Mouse (Mus musculus) hindbrain, embryonic 12.5 days (tissue): ENCODE data around the gene Plekha8. TPM values are rescaled to one million over a fixed set of nuclear protein-coding genes. Genes with fewer than 3 reads are reported as not detected.

Experiments
- ATAC-seq: fragments of 200-750 bp; cut with Nextera tagmentation; 2 replicates; pipeline ENCODE4 v1.8.0; 2017; ENCODE audit warnings: moderate TSS enrichment; ENCODE audit not compliant: low FRiP score
- H3K27ac ChIP-seq: fragments of 300-500 bp; sonication (generic); 2 replicates; pipeline ENCODE4 v1.5.1; 2016; ENCODE audit warnings: mild to moderate bottlenecking
- H3K27me3 ChIP-seq: fragments of 300-500 bp; sonication (generic); 2 replicates; pipeline ENCODE4 v1.6.1; 2016; ENCODE audit warnings: mild to moderate bottlenecking
- H3K36me3 ChIP-seq: fragments of 300-500 bp; sonication (generic); 2 replicates; pipeline ENCODE4 v1.6.1; 2016; ENCODE audit warnings: mild to moderate bottlenecking
- H3K4me1 ChIP-seq: fragments of 300-500 bp; sonication (generic); 2 replicates; pipeline ENCODE4 v1.6.1; 2016
- H3K4me2 ChIP-seq: fragments of 300-500 bp; sonication (generic); replicated peaks from 2 replicates; pipeline ENCODE4 v1.6.1; 2016; ENCODE audit warnings: mild to moderate bottlenecking
- H3K4me3 ChIP-seq: fragments of 300-500 bp; sonication (generic); 2 replicates; pipeline ENCODE4 v1.5.1; 2016; ENCODE audit warnings: mild to moderate bottlenecking
- H3K9ac ChIP-seq: fragments of 300-500 bp; sonication (generic); 2 replicates; pipeline ENCODE4 v1.6.1; 2016; ENCODE audit warnings: mild to moderate bottlenecking, moderate library complexity
- H3K9me3 ChIP-seq: fragments of 300-500 bp; sonication (generic); replicated peaks from 2 replicates; pipeline ENCODE4 v1.6.1; 2016; ENCODE audit warnings: mild to moderate bottlenecking
- WGBS: fragments of 180-500 bp; shearing (Covaris S2); methylation state at CpG from one replicate; pipeline ENCODE4 v1.1.7; 2016; 5-methylcytosine and 5-hydroxymethylcytosine counted together
- polyA plus RNA-seq: library from polyadenylated mRNA; unstranded; fragments of >200 nt; fragmentation: Nextera tagmentation; extraction: Ambion mirVana; gene quantifications from 2 replicates; pipeline ENCODE4 v1.2.1, GENCODE M21; 2016

Plekha8 gene
- polyA plus RNA-seq, 1 experiment from 2014 or later, result 19.4 TPM

DNA sequence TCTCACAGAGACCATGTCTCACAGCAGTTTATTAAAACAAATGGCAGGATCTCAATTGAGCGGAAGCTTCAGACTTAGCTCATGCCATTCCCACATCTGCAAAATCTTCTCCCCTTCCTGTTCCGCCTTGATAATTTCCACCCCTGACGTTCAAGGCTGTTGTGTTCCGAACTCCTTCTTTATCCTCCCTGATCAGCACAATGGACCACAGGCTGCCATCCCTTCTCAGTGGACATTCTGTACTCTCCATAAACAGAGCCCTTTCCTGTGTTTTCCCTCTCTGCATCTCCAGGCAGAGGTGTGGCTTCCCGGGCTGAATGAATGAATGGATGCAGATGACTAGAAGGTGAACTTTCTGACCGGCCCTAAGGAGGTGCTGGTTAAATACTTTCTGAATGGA is 3.1 kb upstream of the Plekha8 start:
- Histone ChIP-seq H3K4me2 (peak overlapping the region; percentile 41), H3K36me3 (no peaks in the 10 kb centered on the region), H3K4me1 (peaks cover 27% of the 10 kb centered on the region), H3K27ac (no peak overlapping the region), H3K9me3 (no peaks in the 10 kb centered on the region), H3K4me3 (0 out of 2 replicates have a peak overlapping the region, but pooled peaks have one; percentile 6), H3K27me3 (no peaks in the 10 kb centered on the region), H3K9ac (no peak overlapping the region)
- WGBS, result 52% methylated on average over 6 of the region's 6 CpGs
- ATAC-seq, result no peak

GRCm38 (mm10) chr6:54592938-54593535 is 1.9 kb upstream of the Plekha8 start:
- Histone ChIP-seq H3K4me2 (peak overlapping the region; percentile 70), H3K27me3 (no peaks in the 10 kb centered on the region), H3K36me3 (no peaks in the 10 kb centered on the region), H3K27ac (peak overlapping the region; percentile 79), H3K4me1 (peaks cover 33% of the 10 kb centered on the region), H3K4me3 (peak overlapping the region; percentile 54), H3K9me3 (no peaks in the 10 kb centered on the region), H3K9ac (peak overlapping the region; percentile 68)
- peak; percentile 79 for ATAC-seq
- WGBS, result under 1% methylated on average over 20 of the region's 20 CpGs

GRCm38 (mm10) chr6:54593766-54594468 is 994 bp upstream of the Plekha8 start:
- ATAC-seq, result no peak
- Histone ChIP-seq H3K9me3 (no peaks in the 10 kb centered on the region), H3K27ac (no peak overlapping the region), H3K36me3 (no peaks in the 10 kb centered on the region), H3K4me3 (peak overlapping the region; percentile 54), H3K4me2 (peak overlapping the region; percentile 74), H3K4me1 (peaks cover 33% of the 10 kb centered on the region), H3K9ac (peak overlapping the region; percentile 68; the same call in 1 of the 2 replicates), H3K27me3 (no peaks in the 10 kb centered on the region)
- 63% methylated on average over 8 of the region's 8 CpGs for WGBS

DNA sequence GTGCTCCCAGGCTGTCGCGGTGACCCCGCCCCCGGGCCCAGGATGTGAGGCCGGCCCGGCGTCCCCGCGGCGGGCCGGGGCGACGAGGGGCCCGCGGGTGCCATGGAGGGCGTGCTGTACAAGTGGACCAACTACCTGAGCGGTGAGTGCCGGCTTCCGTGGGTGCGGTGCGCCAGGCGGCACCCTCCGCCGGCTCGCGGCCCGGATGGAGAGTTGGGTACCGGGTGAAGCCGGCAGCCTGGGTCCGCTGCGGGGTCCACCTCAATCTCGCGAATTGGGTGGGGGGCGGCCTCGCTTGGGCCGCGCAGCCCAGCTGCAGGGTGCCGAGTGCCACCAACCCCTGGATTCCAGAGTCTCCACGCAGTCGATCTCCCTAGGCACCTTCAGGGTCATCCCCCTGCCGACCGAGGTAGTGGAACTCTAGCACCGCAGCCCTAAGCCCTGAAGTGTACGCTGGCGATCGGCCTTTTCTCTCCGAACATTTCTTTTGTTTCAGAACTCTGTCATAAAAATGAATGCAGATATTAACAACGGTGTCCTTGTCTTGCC is 493 bp downstream of the Plekha8 start:
- H3K9me3 ChIP-seq, result no peaks in the 10 kb centered on the region
- H3K4me2 ChIP-seq, result peak overlapping the region; percentile 74
- no peaks in the 10 kb centered on the region for H3K27me3 ChIP-seq
- H3K4me1 ChIP-seq, result peaks cover 33% of the 10 kb centered on the region
- no peaks in the 10 kb centered on the region for H3K36me3 ChIP-seq
- WGBS, result under 1% methylated on average over 43 of the region's 48 CpGs
- H3K9ac ChIP-seq, result peak overlapping the region; percentile 90
- no peak; the same call in 1 of the 2 replicates for ATAC-seq
- H3K27ac ChIP-seq, result peak overlapping the region; percentile 86
- peak overlapping the region; percentile 92 for H3K4me3 ChIP-seq

DNA sequence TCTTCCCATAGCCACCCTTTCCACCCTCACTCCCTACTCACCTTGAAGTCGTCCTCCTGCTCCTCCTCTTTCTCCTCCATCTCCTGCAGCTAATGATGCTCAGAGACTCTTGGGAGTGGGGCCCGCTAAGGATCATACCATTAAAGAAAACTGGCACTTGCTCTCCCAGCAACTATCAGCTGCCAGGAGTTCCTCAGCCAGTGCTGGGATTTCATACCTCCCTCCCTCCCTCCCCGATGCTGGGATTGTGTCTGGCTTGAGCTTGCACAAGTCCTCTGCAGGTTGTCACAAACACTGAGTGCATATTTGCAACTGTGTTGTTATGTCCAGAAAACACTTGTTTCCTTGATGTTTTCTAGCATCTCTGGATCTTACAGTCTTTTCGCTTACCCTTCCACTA is 2.3 kb downstream of the Plekha8 start, which contains the start of gene Fkbp14:
Gene Fkbp14, minus strand, starts transcription at position 101 of the 400 bp plus-strand sequence.
- no peaks in the 10 kb centered on the region for H3K27me3 ChIP-seq
- H3K36me3 ChIP-seq, result no peaks in the 10 kb centered on the region
- H3K9me3 ChIP-seq, result no peaks in the 10 kb centered on the region
- H3K4me1 ChIP-seq, result peaks cover 23% of the 10 kb centered on the region
- H3K9ac ChIP-seq, result 0 out of 2 replicates have a peak within 1 kb of the TSS, but pooled peaks have one; percentile 25
- WGBS, result 77% methylated on average over 4 of the region's 4 CpGs
- H3K4me3 ChIP-seq, result peak within 1 kb of the TSS; percentile 92
- H3K27ac ChIP-seq, result no peak within 1 kb of the TSS
- no peak for ATAC-seq
- H3K4me2 ChIP-seq, result peak within 1 kb of the TSS; percentile 74

- H3K4me3 ChIP-seq, result no peak overlapping the region
- H3K36me3 ChIP-seq, result no peaks in the 10 kb centered on the region
- H3K9me3 ChIP-seq, result no peaks in the 10 kb centered on the region
- H3K4me1 ChIP-seq, result peaks cover 20% of the 10 kb centered on the region
- 90% methylated on average over 3 of the region's 3 CpGs for WGBS
- no peaks in the 10 kb centered on the region for H3K27me3 ChIP-seq
- no peak overlapping the region for H3K4me2 ChIP-seq
- no peak overlapping the region for H3K9ac ChIP-seq
- no peak for ATAC-seq
- no peak overlapping the region for H3K27ac ChIP-seq
These were observed 2.8 kb downstream of the Plekha8 start for GRCm38 (mm10) chr6:54597711-54598110.

- no peak overlapping the region for H3K9ac ChIP-seq
- H3K4me1 ChIP-seq, result peaks cover 15% of the 10 kb centered on the region
- no peak overlapping the region for H3K4me2 ChIP-seq
- H3K27me3 ChIP-seq, result no peaks in the 10 kb centered on the region
- WGBS, result 87% methylated on average over 5 of the region's 5 CpGs
- no peak overlapping the region for H3K27ac ChIP-seq
- H3K4me3 ChIP-seq, result no peak overlapping the region
- H3K9me3 ChIP-seq, result no peaks in the 10 kb centered on the region
- 0 out of 2 replicates have a peak, but pooled peaks cover 3% of the 10 kb centered on the region for H3K36me3 ChIP-seq
- no peak for ATAC-seq
These were observed 5.9 kb downstream of the Plekha8 start for GRCm38 (mm10) chr6:54600681-54601347.

- no peaks in the 10 kb centered on the region for H3K4me1 ChIP-seq
- H3K27ac ChIP-seq, result no peak overlapping the region
- no peak for ATAC-seq
- H3K9ac ChIP-seq, result no peak overlapping the region
- H3K36me3 ChIP-seq, result 0 out of 2 replicates have a peak, but pooled peaks cover 3% of the 10 kb centered on the region
- no peak overlapping the region for H3K4me3 ChIP-seq
- H3K27me3 ChIP-seq, result no peaks in the 10 kb centered on the region
- no peak overlapping the region for H3K4me2 ChIP-seq
- H3K9me3 ChIP-seq, result no peaks in the 10 kb centered on the region
- WGBS, result 95% methylated on average over 2 of the region's 2 CpGs
These were observed 8.0 kb downstream of the Plekha8 start for GRCm38 (mm10) chr6:54602891-54603290.

GRCm38 (mm10) chr6:54604001-54604715 is 9.2 kb downstream of the Plekha8 start:
- H3K9me3 ChIP-seq, result 0 out of 2 replicates have a peak, but pooled peaks cover 3% of the 10 kb centered on the region
- H3K4me3 ChIP-seq, result no peak overlapping the region
- no peak overlapping the region for H3K27ac ChIP-seq
- WGBS, result 97% methylated on average over 1 of the region's 1 CpGs
- H3K4me1 ChIP-seq, result no peaks in the 10 kb centered on the region
- no peak overlapping the region for H3K4me2 ChIP-seq
- no peak for ATAC-seq
- H3K9ac ChIP-seq, result no peak overlapping the region
- 0 out of 2 replicates have a peak, but pooled peaks cover 6% of the 10 kb centered on the region for H3K36me3 ChIP-seq
- H3K27me3 ChIP-seq, result no peaks in the 10 kb centered on the region

DNA sequence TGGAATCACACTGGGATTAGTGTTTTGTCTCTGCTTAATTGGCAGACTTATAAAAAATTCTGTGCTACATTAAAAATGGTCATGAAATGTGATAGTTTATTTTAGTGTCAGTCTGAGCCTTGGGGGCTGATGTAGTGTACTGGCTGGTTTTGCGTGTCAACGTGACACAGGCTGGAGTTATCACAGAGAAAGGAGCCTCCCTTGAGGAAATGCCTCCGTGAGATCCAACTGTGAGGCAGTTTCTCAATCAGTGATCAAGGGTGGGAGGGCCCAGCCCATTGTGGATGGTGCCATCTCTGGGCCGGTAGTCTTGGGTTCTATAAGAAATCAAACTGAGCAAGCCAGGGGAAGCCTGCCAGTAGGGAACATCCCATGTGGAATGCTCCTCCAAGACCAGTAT is 11.3 kb downstream of the Plekha8 start:
- peaks cover 10% of the 10 kb centered on the region; the same call in 1 of the 2 replicates for H3K36me3 ChIP-seq
- 0 out of 2 replicates have a peak, but pooled peaks cover 3% of the 10 kb centered on the region for H3K9me3 ChIP-seq
- no peak overlapping the region for H3K27ac ChIP-seq
- no peak for ATAC-seq
- no peak overlapping the region for H3K4me2 ChIP-seq
- no peaks in the 10 kb centered on the region for H3K4me1 ChIP-seq
- H3K9ac ChIP-seq, result no peak overlapping the region
- no peak overlapping the region for H3K4me3 ChIP-seq
- no peaks in the 10 kb centered on the region for H3K27me3 ChIP-seq
- 62% methylated on average over 4 of the region's 4 CpGs for WGBS

GRCm38 (mm10) chr6:54617363-54617762 is 22.5 kb downstream of the Plekha8 start:
- no peaks in the 10 kb centered on the region for H3K9me3 ChIP-seq
- 88% methylated on average over 3 of the region's 3 CpGs for WGBS
- H3K27me3 ChIP-seq, result no peaks in the 10 kb centered on the region
- H3K4me1 ChIP-seq, result no peaks in the 10 kb centered on the region
- H3K4me2 ChIP-seq, result no peak overlapping the region
- H3K4me3 ChIP-seq, result no peak overlapping the region
- no peak for ATAC-seq
- H3K36me3 ChIP-seq, result peaks cover 22% of the 10 kb centered on the region
- no peak overlapping the region for H3K9ac ChIP-seq
- H3K27ac ChIP-seq, result no peak overlapping the region
